22 mouse cellular contexts compared by ENCODE assay signal in genomic region chr9:83973467-83973866, GRCm38 (mm10).
"Had no signal": no experiment of that assay in that cellular context is flagged by ENCODE, and none has a peak within 500 bp of the region (broad histone marks: within the 10 kb centered on the region; RNA-seq: fewer than 3 reads in every experiment).

No protein-coding gene starts in this region.

- H3K27me3 ChIP-seq: heart, embryonic 12.5 days; hindbrain, embryonic 12.5 days; intestine, embryonic 15.5 days; limb, embryonic 13.5 days had no signal

- H3K27ac ChIP-seq: heart, embryonic 10.5 days; hindbrain, embryonic 10.5 days; hindbrain, embryonic 12.5 days; hindbrain, embryonic 14.5 days; intestine, embryonic 15.5 days; limb, embryonic 13.5 days had no signal

- ATAC-seq: forebrain, embryonic 16.5 days; hindbrain, embryonic 16.5 days; inflammation-experienced regulatory T-cells, adult 6 months; intestine, embryonic 15.5 days; intestine, postnatal 0 days had no signal

- H3K9ac ChIP-seq: heart, embryonic 12.5 days; hindbrain, embryonic 12.5 days; hindbrain, embryonic 14.5 days; intestine, embryonic 15.5 days; limb, embryonic 13.5 days had no signal

- H3K36me3 ChIP-seq: heart, embryonic 12.5 days; hindbrain, embryonic 10.5 days; hindbrain, embryonic 12.5 days; intestine, embryonic 15.5 days had no signal

- H3K4me2 ChIP-seq: heart, embryonic 12.5 days; hindbrain, embryonic 12.5 days; hindbrain, embryonic 14.5 days; intestine, embryonic 15.5 days; limb, embryonic 13.5 days had no signal

- H3K4me1 ChIP-seq: heart, embryonic 10.5 days; heart, embryonic 12.5 days; hindbrain, embryonic 10.5 days; hindbrain, embryonic 12.5 days; intestine, embryonic 15.5 days had no signal

- H3K9me3 ChIP-seq: heart, embryonic 10.5 days; heart, embryonic 12.5 days; hindbrain, embryonic 10.5 days; hindbrain, embryonic 12.5 days; intestine, embryonic 15.5 days; limb, embryonic 13.5 days had no signal

- H3K4me3 ChIP-seq: heart, embryonic 10.5 days; heart, embryonic 12.5 days; hindbrain, embryonic 10.5 days; hindbrain, embryonic 12.5 days; intestine, embryonic 15.5 days; limb, embryonic 13.5 days had no signal

- DNase-seq: gastrocnemius, postnatal 14 days; gastrocnemius, postnatal 36 days; heart, postnatal 10 days; heart, postnatal 4 days; kidney, adult 18-20 months; kidney, adult 8-10 months; kidney, postnatal 10 days; kidney, postnatal 25 days; layer of hippocampus, adult 9-11 months; layer of hippocampus, postnatal 36 days; left cerebral cortex, postnatal 4 days had no signal
